Mouse (Mus musculus): Measurements from ENCODE around the gene Stoml1. TPM values are rescaled to one million over a fixed set of nuclear protein-coding genes. Genes with fewer than 3 reads are reported as not detected.

The Stoml1 gene
- polyA plus RNA-seq, 1 experiment from 2014 or later, result 34.3 TPM

- 0 out of 2 replicates have a peak, but pooled peaks cover 5% of the 10 kb centered on the region for H3K36me3 ChIP-seq (ENCODE audit: insufficient read depth, low read length)
- WGBS, result 86% methylated on average over 10 of the region's 10 CpGs
- no peaks in the 10 kb centered on the region for H3K27me3 ChIP-seq (replicated peaks; ENCODE audit: insufficient read depth, low read length)
- no peaks in the 10 kb centered on the region for H3K9me3 ChIP-seq (ENCODE audit: low read length)
- TF ChIP-seq CTCF (IDR thresholded peaks at IDR 0.05), result no peak
- no peak for TF ChIP-seq EP300 (IDR thresholded peaks at IDR 0.05)
- ATAC-seq (no peak), DNase-seq (ENCODE audit: low spot score) (no peak)
- no peak overlapping the region for H3K27ac ChIP-seq (ENCODE audit: low read length)
- H3K4me1 ChIP-seq (ENCODE audit: insufficient read depth, low read depth, low read length), result no peaks in the 10 kb centered on the region
- H3K9ac ChIP-seq (replicated peaks; ENCODE audit: low read depth), result no peak overlapping the region
- no peak overlapping the region for H3K4me3 ChIP-seq (ENCODE audit: low read depth, low read length)
- H3K4me2 ChIP-seq (replicated peaks; ENCODE audit: low read depth, low read length), result no peak overlapping the region
These were observed 3.0 kb downstream of the Stoml1 start for GRCm38 (mm10) chr9:58255704-58256685.

GRCm38 (mm10) chr9:58262507-58262906 lies 9.5 kb downstream of the Stoml1 start:
- H3K4me3 ChIP-seq (ENCODE audit: low read depth, low read length), result no peak overlapping the region
- H3K27ac ChIP-seq (ENCODE audit: low read length), result no peak overlapping the region
- no peak for TF ChIP-seq EP300 (IDR thresholded peaks at IDR 0.05)
- no peak for TF ChIP-seq CTCF (IDR thresholded peaks at IDR 0.05)
- DNase-seq (ENCODE audit: low spot score) (no peak), ATAC-seq (no peak)
- 98% methylated on average over 5 of the region's 5 CpGs for WGBS
- no peaks in the 10 kb centered on the region for H3K27me3 ChIP-seq (replicated peaks; ENCODE audit: insufficient read depth, low read length)
- peaks cover 13% of the 10 kb centered on the region for H3K36me3 ChIP-seq (ENCODE audit: insufficient read depth, low read length)
- no peaks in the 10 kb centered on the region for H3K4me1 ChIP-seq (ENCODE audit: insufficient read depth, low read depth, low read length)
- H3K9ac ChIP-seq (replicated peaks; ENCODE audit: low read depth), result no peak overlapping the region
- H3K9me3 ChIP-seq (ENCODE audit: low read length), result no peaks in the 10 kb centered on the region
- H3K4me2 ChIP-seq (replicated peaks; ENCODE audit: low read depth, low read length), result no peak overlapping the region

GRCm38 (mm10) chr9:58265368-58265767 lies 12.4 kb downstream of the Stoml1 start:
- no peak for TF ChIP-seq CTCF (IDR thresholded peaks at IDR 0.05)
- TF ChIP-seq EP300 (IDR thresholded peaks at IDR 0.05), result no peak
- Histone ChIP-seq H3K4me3 (ENCODE audit: low read depth, low read length) (no peak overlapping the region), H3K4me1 (ENCODE audit: insufficient read depth, low read depth, low read length) (no peaks in the 10 kb centered on the region), H3K9ac (replicated peaks; ENCODE audit: low read depth) (no peak overlapping the region), H3K27ac (ENCODE audit: low read length) (no peak overlapping the region), H3K27me3 (replicated peaks; ENCODE audit: insufficient read depth, low read length) (no peaks in the 10 kb centered on the region), H3K4me2 (replicated peaks; ENCODE audit: low read depth, low read length) (no peak overlapping the region), H3K36me3 (ENCODE audit: insufficient read depth, low read length) (peaks cover 13% of the 10 kb centered on the region), H3K9me3 (ENCODE audit: low read length) (no peaks in the 10 kb centered on the region)
- ATAC-seq (no peak), DNase-seq (ENCODE audit: low spot score) (no peak)
- WGBS, result 57% methylated on average over 3 of the region's 3 CpGs

GRCm38 (mm10) chr9:58266571-58267011 lies 13.6 kb downstream of the Stoml1 start:
- Histone ChIP-seq H3K4me2 (replicated peaks; ENCODE audit: low read depth, low read length) (no peak overlapping the region), H3K4me3 (ENCODE audit: low read depth, low read length) (no peak overlapping the region), H3K27me3 (replicated peaks; ENCODE audit: insufficient read depth, low read length) (no peaks in the 10 kb centered on the region), H3K9me3 (ENCODE audit: low read length) (no peaks in the 10 kb centered on the region), H3K36me3 (ENCODE audit: insufficient read depth, low read length) (peaks cover 11% of the 10 kb centered on the region), H3K9ac (replicated peaks; ENCODE audit: low read depth) (no peak overlapping the region), H3K27ac (ENCODE audit: low read length) (peak overlapping the region; percentile 60), H3K4me1 (ENCODE audit: insufficient read depth, low read depth, low read length) (no peaks in the 10 kb centered on the region)
- DNase-seq (ENCODE audit: low spot score) (peak; percentile 66), ATAC-seq (peak; percentile 58)
- 26% methylated on average over 4 of the region's 4 CpGs for WGBS
- TF ChIP-seq CTCF (IDR thresholded peaks at IDR 0.05), result no peak
- no peak for TF ChIP-seq EP300 (IDR thresholded peaks at IDR 0.05)

- Histone ChIP-seq H3K9ac (replicated peaks; ENCODE audit: low read depth) (no peak overlapping the region), H3K36me3 (ENCODE audit: insufficient read depth, low read length) (peaks cover 7% of the 10 kb centered on the region; the same call in 1 of the 2 replicates), H3K9me3 (ENCODE audit: low read length) (no peaks in the 10 kb centered on the region), H3K27me3 (replicated peaks; ENCODE audit: insufficient read depth, low read length) (no peaks in the 10 kb centered on the region), H3K4me1 (ENCODE audit: insufficient read depth, low read depth, low read length) (no peaks in the 10 kb centered on the region), H3K4me2 (replicated peaks; ENCODE audit: low read depth, low read length) (no peak overlapping the region), H3K4me3 (ENCODE audit: low read depth, low read length) (no peak overlapping the region), H3K27ac (ENCODE audit: low read length) (peak overlapping the region; percentile 60)
- TF ChIP-seq CTCF (IDR thresholded peaks at IDR 0.05), result no peak
- no peak for TF ChIP-seq EP300 (IDR thresholded peaks at IDR 0.05)
- DNase-seq (ENCODE audit: low spot score) (no peak), ATAC-seq (no peak)
- 54% methylated on average over 3 of the region's 3 CpGs for WGBS
These were observed 14.1 kb downstream of the Stoml1 start for GRCm38 (mm10) chr9:58267046-58267445.

GRCm38 (mm10) chr9:58268384-58269313 lies 15.7 kb downstream of the Stoml1 start:
- Histone ChIP-seq H3K9ac (replicated peaks; ENCODE audit: low read depth) (no peak overlapping the region), H3K4me3 (ENCODE audit: low read depth, low read length) (no peak overlapping the region), H3K27ac (ENCODE audit: low read length) (no peak overlapping the region), H3K9me3 (ENCODE audit: low read length) (no peaks in the 10 kb centered on the region), H3K4me2 (replicated peaks; ENCODE audit: low read depth, low read length) (no peak overlapping the region), H3K4me1 (ENCODE audit: insufficient read depth, low read depth, low read length) (no peaks in the 10 kb centered on the region), H3K36me3 (ENCODE audit: insufficient read depth, low read length) (no peaks in the 10 kb centered on the region), H3K27me3 (replicated peaks; ENCODE audit: insufficient read depth, low read length) (no peaks in the 10 kb centered on the region)
- ATAC-seq (peak; percentile 8; the same call in 1 of the 2 replicates), DNase-seq (ENCODE audit: low spot score) (peak; percentile 84)
- TF ChIP-seq CTCF (IDR thresholded peaks at IDR 0.05) (peak; percentile 84), EP300 (IDR thresholded peaks at IDR 0.05) (no peak)
- 49% methylated on average over 12 of the region's 12 CpGs for WGBS

Measured in lung, postnatal 0 days (tissue).